Mouse (Mus musculus) testis, adult 10 weeks (tissue): ENCODE measurements around the gene Krtap6-1. TPM values are rescaled to one million over a fixed set of nuclear protein-coding genes. Genes with fewer than 3 reads are reported as not detected.

Experiments
- polyA plus RNA-seq: library from polyadenylated mRNA; stranded (reverse); fragments of 350-450 nt; fragmentation: Illumina TruSeq; extraction: RNeasy Lipid Tissue Mini Kit (QIAGEN cat#74804); gene quantifications from one replicate; pipeline ENCODE4 v1.2.3, GENCODE M21; 2014; ENCODE audit warnings: low read depth, low replicate concordance

Krtap6-1 gene
- not detected for polyA plus RNA-seq

DNA sequence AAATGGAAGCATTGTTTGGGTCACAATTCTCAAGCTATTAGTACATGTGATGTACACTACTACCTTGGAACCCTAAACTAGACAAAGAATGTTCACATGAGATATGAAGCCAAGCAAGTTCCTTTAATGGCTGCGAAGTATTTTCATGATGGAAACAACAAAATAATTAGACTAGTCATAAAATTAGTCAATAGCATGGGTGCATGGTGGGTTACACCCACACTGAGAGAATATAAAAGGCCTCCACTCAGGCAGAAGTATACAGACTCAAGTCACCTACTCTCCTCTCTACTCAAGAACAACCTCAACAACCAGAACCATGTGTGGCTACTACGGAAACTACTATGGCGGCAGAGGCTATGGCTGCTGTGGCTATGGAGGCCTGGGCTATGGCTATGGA lies at the start of gene Krtap6-1:
Gene Krtap6-1 (plus strand): TSS at position 301 of the 400 bp plus-strand sequence.

DNA sequence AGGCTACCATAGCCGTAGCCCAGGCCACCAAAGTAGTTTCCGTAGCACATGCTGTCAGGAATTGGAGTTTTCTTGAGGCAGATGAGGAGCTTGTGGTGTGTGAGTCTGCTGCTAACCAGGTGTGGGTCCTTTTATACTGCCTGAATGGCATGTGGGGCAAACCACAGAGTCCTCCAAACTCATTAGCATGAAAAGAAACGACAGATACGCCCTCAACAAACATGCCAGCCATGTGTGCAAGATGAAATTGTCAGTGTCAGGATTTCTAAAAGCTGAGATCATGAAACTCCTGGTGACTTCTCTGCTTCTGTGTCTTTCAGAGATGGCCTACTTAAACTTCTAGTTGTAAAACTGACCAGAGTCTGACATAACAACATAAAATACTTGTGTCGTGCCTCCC lies 20.8 kb upstream of the Krtap6-1 start, which contains the start of gene Krtap22-2:
Gene Krtap22-2 (minus strand): TSS at position 101 of the 400 bp plus-strand sequence.

GRCm38 (mm10) chr16:89014984-89015383 lies 16.5 kb upstream of the Krtap6-1 start, which contains the start of gene Gm10229:
Gene Gm10229, plus strand, starts transcription at chr16:89015284.

DNA sequence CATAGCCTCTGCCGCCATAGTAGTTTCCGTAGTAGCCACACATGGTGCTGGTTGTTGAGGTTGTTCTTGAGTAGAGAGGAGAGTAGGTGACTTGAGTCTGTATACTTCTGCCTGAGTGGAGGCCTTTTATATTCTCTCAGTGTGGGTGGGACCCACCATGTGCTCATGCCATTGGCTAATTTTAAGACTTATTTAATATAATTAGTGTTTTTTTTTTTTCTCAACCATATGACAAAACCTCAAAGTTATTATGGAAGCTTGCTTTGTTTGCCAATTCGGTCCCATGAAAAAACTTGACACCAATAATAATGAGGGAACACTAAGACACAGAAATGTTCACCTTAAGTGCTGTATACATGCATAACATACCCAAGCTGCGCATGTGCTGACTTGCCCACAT lies 9.9 kb downstream of the Krtap6-1 start, which contains the start of gene Gm10228:
Gene Gm10228 (minus strand): TSS at position 101 of the 400 bp plus-strand sequence.

GRCm38 (mm10) chr16:89047783-89048182 lies 16.3 kb downstream of the Krtap6-1 start, which contains the start of gene Krtap6-5:
Gene Krtap6-5, minus strand, starts transcription at chr16:89047883.

GRCm38 (mm10) chr16:89063902-89064301 lies 32.4 kb downstream of the Krtap6-1 start, which contains the start of gene 1110025L11Rik:
Gene 1110025L11Rik, minus strand, starts transcription at chr16:89064002.

Other genes with a start within 250 kb of the Krtap6-1 start
- gene Gm20741, start 219.5 kb upstream of the Krtap6-1 start, polyA plus RNA-seq = not detected
- not detected for gene Krtap15, start 211.5 kb upstream of the Krtap6-1 start, polyA plus RNA-seq
- not detected for gene Krtap14, start 205.6 kb upstream of the Krtap6-1 start, polyA plus RNA-seq
- gene Krtap19-1, start 162.3 kb upstream of the Krtap6-1 start, polyA plus RNA-seq = not detected
- gene Krtap19-2, start 157.4 kb upstream of the Krtap6-1 start, polyA plus RNA-seq = not detected
- not detected for gene Krtap19-3, start 153.7 kb upstream of the Krtap6-1 start, polyA plus RNA-seq
- gene Krtap19-4, start 146.6 kb upstream of the Krtap6-1 start, polyA plus RNA-seq = not detected
- not detected for gene Krtap19-5, start 135.2 kb upstream of the Krtap6-1 start, polyA plus RNA-seq
- not detected for gene Krtap19-9b, start 99.4 kb upstream of the Krtap6-1 start, polyA plus RNA-seq
- gene Krtap16-3, start 68.8 kb upstream of the Krtap6-1 start, polyA plus RNA-seq = not detected
- not detected for gene Krtap22-2, start 20.9 kb upstream of the Krtap6-1 start, polyA plus RNA-seq
- gene Gm10229, start 16.4 kb upstream of the Krtap6-1 start, polyA plus RNA-seq = not detected
- gene Gm10228, start 9.8 kb downstream of the Krtap6-1 start, polyA plus RNA-seq = not detected
- not detected for gene Krtap6-5, start 16.2 kb downstream of the Krtap6-1 start, polyA plus RNA-seq
- gene 1110025L11Rik, start 32.3 kb downstream of the Krtap6-1 start, polyA plus RNA-seq = 0.45 TPM
- not detected for gene Krtap6-3, start 52.3 kb downstream of the Krtap6-1 start, polyA plus RNA-seq
- not detected for gene Gm6358, start 109.2 kb downstream of the Krtap6-1 start, polyA plus RNA-seq
- not detected for gene Gm10061, start 119.4 kb downstream of the Krtap6-1 start, polyA plus RNA-seq
- 5.7 TPM for gene Gm9789, start 126.3 kb downstream of the Krtap6-1 start, polyA plus RNA-seq
- gene Gm7735, start 137.8 kb downstream of the Krtap6-1 start, polyA plus RNA-seq = not detected
- not detected for gene 1110057P08Rik, start 143.0 kb downstream of the Krtap6-1 start, polyA plus RNA-seq
- gene Krtap20-2, start 174.2 kb downstream of the Krtap6-1 start, polyA plus RNA-seq = not detected